Mouse (Mus musculus): ENCODE measurements around the gene Hnrnpd. TPM values are rescaled to one million over a fixed set of nuclear protein-coding genes. Genes with fewer than 3 reads are reported as not detected.
A peak's percentile ranks its signal among the peaks of the same experiment; 100 is the strongest.

Gene Hnrnpd
- 420 and 448 TPM in 2 replicates for total RNA-seq (2014; fragmentation: Nextera tagmentation)
- 177 and 197 TPM in 2 replicates for total RNA-seq (2017)

- ATAC-seq (replicated peaks; ENCODE audit: low FRiP score, low TSS enrichment, poor library complexity, severe bottlenecking): peak; percentile 83
Measured at GRCm38 (mm10) chr5:99978699-99979442, at the start of gene Hnrnpd, which contains the start of gene 4930524J08Rik. TSS of gene Hnrnpd (minus strand) at chr5:99978938. TSS of gene 4930524J08Rik (plus strand) at chr5:99979061.

DNA sequence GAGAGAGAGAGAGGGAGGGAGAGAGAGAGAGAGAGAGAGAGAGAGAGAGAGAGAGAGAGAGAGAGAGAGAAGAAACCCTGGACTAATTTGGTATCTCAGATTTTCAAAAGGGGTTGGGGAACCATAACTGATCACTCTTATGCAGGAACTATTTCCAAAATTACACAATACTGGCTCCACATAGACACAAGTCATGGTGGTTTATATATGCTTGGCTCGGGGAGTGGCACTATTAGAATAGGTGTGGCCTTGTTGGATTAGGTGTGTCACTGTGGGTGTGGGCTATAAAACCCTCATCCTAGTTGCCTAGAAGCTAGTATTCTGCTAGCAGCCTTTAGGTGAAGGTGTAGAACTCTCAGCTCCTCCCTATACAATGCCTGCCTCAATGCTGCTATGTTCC lies 46.1 kb upstream of the Hnrnpd start:
- ATAC-seq (replicated peaks; ENCODE audit: low FRiP score, low TSS enrichment, poor library complexity, severe bottlenecking): no peak

DNA sequence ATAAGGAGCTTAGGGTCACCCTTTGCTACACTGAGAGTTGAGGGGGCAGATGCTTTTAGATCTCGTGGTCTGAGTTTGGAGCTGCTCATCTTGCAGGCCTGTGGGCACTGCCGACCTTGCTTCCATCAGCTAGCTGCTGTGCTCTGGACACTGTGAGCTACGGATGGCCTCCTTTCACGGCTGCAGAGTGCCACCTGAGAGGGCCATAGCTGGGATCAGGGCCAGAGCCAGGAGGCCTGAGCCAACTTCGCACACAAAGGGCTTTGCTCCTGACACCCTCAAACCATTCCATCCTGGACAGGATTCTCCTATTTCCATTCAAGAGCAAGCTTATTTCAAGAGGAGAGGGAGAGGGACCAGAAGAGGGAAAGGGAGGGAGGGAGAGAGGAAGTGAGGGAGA lies 45.7 kb upstream of the Hnrnpd start:
- ATAC-seq (replicated peaks; ENCODE audit: low FRiP score, low TSS enrichment, poor library complexity, severe bottlenecking): no peak

DNA sequence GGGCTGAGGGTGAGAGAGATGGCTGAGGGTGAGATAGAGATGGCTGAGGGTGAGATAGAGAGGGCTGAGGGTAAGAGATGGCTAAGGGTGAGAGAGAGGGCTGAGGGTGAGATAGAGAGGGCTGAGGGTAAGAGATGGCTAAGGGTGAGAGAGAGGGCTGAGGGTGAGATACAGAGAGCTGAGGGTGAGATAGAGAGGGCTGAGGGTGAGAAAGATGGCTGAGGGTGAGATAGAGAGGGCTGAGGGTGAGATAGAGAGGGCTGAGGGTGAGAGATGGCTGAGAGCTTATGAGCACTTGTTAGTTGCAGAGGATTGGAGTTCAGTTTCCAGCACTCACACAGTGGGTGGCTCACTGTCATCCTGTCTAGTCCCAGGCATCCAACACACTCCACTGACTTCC lies 41.4 kb upstream of the Hnrnpd start:
- peak; percentile 60 for ATAC-seq (replicated peaks; ENCODE audit: low FRiP score, low TSS enrichment, poor library complexity, severe bottlenecking)

GRCm38 (mm10) chr5:100012599-100012998 lies 33.9 kb upstream of the Hnrnpd start:
- 0 out of 2 replicates have a peak, but pooled peaks have one; percentile 26 for ATAC-seq (replicated peaks; ENCODE audit: low FRiP score, low TSS enrichment, poor library complexity, severe bottlenecking)

GRCm38 (mm10) chr5:100008485-100008884 lies 29.7 kb upstream of the Hnrnpd start:
- no peak for ATAC-seq (replicated peaks; ENCODE audit: low FRiP score, low TSS enrichment, poor library complexity, severe bottlenecking)

DNA sequence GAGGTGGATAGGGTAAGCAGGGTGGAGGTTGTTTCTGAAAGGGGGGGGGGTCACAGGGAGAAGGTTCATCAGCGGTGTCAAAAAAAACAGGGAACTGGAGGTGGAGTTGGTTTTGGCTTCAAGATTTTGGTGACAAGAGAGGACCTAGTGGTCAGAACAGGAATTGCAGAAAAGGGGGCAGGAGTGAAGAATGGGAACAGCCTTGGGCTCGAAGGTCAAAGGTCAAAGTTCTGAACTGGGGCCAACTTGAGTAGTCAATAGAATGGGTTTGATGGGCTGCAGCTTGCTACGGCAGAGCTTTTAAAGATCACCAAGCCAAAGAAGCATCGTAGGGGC lies 28.3 kb upstream of the Hnrnpd start:
- no peak for ATAC-seq (replicated peaks; ENCODE audit: low FRiP score, low TSS enrichment, poor library complexity, severe bottlenecking)

- peak; percentile 61 for ATAC-seq (replicated peaks; ENCODE audit: low FRiP score, low TSS enrichment, poor library complexity, severe bottlenecking)
Measured at GRCm38 (mm10) chr5:100006324-100007039, 27.7 kb upstream of the Hnrnpd start.

DNA sequence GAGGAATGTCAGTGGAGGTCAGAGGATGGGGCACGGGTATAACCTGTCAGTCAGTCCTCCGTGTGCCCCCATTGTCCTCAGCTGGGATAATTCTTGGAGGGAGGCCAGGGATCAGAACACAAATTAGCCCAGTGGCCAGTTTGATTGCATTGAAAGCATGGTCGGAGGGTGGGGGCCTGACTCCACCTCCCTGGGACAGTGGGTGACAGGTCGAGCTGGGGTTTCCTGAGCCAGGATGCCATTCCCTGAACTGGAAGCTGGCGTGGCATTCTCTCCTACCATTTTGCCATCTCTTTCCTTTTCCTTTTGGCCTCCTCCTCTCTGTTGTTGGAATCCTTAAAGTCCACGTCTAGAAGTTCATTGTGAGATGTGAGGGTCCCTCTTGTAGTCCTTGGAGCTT lies 27.2 kb upstream of the Hnrnpd start:
- ATAC-seq (replicated peaks; ENCODE audit: low FRiP score, low TSS enrichment, poor library complexity, severe bottlenecking): no peak

DNA sequence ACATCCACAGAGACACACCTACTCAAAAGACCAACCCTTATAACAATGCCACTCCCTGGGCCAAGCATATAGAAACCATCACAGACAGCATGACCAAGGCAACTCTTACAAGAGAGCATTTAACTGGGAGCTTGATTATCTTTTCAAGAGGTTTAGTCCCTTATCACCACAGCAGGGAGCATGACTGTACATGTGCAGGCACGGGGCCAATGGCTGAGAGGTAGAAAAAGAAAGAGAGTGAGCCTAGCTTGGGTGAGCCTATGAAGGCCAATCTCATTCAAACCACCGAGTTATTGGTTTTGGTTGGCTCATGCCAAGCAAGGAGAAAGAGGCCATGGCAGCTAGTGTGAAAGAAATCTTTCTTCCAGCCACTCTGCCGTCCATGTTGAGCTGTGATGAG lies 26.7 kb upstream of the Hnrnpd start:
- peak; percentile 85 for ATAC-seq (replicated peaks; ENCODE audit: low FRiP score, low TSS enrichment, poor library complexity, severe bottlenecking)

GRCm38 (mm10) chr5:100003895-100004294 lies 25.2 kb upstream of the Hnrnpd start:
- 0 out of 2 replicates have a peak, but pooled peaks have one; percentile 21 for ATAC-seq (replicated peaks; ENCODE audit: low FRiP score, low TSS enrichment, poor library complexity, severe bottlenecking)

DNA sequence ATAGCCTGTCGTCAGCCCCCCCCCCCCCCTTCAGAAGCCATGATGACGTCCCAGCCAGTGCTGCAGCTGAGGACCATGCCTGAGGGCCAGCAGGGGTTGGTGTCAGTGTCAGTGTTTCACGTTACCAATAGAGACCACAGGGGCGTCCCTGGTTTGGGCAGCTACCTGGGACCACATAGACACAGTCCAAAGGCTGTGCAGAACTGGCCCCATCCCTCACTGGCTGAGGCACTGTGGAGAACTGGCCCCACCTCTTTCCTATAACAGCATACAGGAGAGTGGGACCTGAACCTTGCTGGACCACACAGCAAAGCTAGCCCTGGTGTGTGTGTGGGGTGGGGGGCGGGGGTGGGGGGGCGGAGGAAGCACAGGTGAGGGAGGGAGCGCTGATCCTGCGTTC lies 21.8 kb upstream of the Hnrnpd start:
- no peak for ATAC-seq (replicated peaks; ENCODE audit: low FRiP score, low TSS enrichment, poor library complexity, severe bottlenecking)

DNA sequence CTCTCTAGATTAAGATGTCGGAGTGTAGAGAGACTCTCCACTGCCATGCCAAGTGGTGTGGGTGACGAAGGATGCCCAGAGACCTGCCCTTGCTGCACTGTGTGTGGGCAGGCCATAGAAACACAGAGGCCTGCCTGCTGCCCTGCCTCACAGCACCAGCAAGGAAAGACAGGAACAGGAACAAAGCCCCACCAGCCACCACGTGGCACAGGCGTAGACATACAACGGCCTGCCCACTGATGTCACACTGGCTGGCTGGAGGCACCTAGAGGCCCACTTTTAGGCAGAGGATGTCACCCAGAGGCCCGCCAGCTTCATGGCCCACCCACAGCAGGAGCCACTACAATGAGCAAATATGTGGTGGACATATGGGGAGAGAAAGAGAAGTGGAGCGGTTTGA lies 21.3 kb upstream of the Hnrnpd start:
- ATAC-seq (replicated peaks; ENCODE audit: low FRiP score, low TSS enrichment, poor library complexity, severe bottlenecking): no peak

- no peak for ATAC-seq (replicated peaks; ENCODE audit: low FRiP score, low TSS enrichment, poor library complexity, severe bottlenecking)
Measured at GRCm38 (mm10) chr5:99994680-99995079, 15.9 kb upstream of the Hnrnpd start.

- no peak for ATAC-seq (replicated peaks; ENCODE audit: low FRiP score, low TSS enrichment, poor library complexity, severe bottlenecking)
Measured at GRCm38 (mm10) chr5:99994166-99994565, 15.4 kb upstream of the Hnrnpd start.

- no peak for ATAC-seq (replicated peaks; ENCODE audit: low FRiP score, low TSS enrichment, poor library complexity, severe bottlenecking)
Measured at GRCm38 (mm10) chr5:99983452-99984061, 4.8 kb upstream of the Hnrnpd start.

DNA sequence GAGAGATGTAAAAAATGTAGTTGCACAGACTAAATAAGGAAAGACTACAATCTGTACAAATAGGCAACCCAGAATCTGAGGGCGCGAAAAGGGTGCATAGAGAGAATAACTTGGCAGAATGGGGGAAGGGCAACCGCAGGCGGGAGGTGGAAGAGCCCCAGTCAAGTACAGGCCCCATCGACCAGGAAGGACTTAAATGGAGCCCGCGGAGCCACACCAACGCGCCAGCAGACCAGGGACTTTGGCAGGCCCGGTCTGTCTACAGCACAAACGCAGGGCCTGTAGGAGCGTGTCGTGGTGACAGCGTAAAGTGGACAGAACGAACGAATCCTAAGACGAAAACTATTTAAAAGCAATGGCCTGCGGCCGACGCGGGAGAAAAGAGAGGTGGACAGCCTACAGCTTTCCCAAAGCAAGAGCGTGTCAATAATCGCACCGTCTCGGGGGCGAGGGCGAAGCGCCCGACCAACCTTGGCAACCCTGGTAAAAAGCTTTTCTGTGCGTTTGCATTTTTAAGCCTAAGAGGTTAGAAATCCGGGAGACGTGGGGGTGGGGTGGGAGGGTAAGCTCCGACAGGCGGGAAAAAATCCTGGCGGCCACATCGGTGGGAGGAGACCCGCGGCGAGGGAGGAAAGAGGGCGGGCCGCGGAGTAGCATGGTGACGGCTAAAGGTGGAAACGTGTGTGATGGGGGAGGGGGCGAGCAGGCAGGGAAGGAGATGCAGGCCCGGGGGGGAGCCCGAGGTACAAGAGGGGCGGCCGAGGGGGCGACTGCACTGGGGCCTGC lies 1.0 kb downstream of the Hnrnpd start:
- peak; percentile 61 for ATAC-seq (replicated peaks; ENCODE audit: low FRiP score, low TSS enrichment, poor library complexity, severe bottlenecking)

DNA sequence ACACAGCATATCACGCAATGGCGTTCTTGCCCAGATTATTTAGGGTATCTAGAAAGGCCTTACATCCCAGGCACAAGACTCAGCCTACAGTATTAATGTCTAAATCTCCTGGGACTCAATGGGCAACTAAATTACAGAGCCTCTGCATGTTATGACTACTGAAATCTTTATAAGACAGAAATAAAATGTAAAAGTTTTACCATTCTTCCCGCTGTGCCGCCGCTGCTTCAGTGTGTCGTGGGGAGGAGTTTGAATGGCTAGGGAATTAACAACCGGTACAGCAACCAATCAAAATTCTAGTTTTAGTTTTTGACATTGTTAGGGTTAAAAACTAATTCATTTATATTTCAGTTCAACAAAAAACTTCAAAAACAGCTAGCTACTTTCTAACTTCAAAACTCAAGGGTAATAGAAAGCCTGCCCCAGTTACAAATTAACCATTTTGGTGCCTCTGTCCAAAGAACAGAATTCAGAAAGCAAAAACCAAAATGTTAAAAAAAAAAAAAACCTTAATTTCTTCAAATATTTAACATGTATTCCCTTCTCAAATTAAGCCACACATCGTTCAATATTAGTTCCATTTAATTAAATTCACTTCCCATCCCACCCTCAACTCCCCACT lies 2.3 kb downstream of the Hnrnpd start:
- no peak for ATAC-seq (replicated peaks; ENCODE audit: low FRiP score, low TSS enrichment, poor library complexity, severe bottlenecking)

DNA sequence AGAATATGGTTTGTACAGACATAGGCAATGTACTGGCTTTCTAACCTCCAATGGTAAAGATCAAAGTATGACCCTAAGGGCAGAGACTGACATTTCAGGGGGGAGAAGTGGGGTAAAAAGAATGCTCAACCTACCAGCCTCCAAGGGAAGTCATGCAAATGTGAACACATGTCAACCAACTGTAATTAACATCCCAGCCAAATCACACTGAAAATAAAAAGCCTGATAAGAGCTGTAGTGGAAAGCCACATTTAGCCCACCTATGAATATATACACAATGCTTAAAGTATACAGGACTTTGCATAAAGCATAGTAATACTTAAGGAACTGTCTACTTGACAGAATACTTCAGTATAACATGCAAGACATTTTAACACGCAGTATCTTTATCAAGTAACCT lies 3.0 kb downstream of the Hnrnpd start:
- ATAC-seq (replicated peaks; ENCODE audit: low FRiP score, low TSS enrichment, poor library complexity, severe bottlenecking): no peak
